Mouse (Mus musculus): ENCODE measurements around the gene Xirp2. TPM values are rescaled to one million over a fixed set of nuclear protein-coding genes. Genes with fewer than 3 reads are reported as not detected.
"Not testable (repeated sequence)": the region's sequence is repeated elsewhere in the genome, so short reads cannot be mapped to it uniquely, and the experiment has no call there.

Xirp2 gene
- total RNA-seq (2022): under 1 TPM in 1 of 4 experiments, not detected in 3; 0.14 TPM

- DNase-seq (ENCODE audit: low spot score in 2 of 2): no peak
These were observed at the start of gene Xirp2 for GRCm38 (mm10) chr2:67445780-67446179. TSS of gene Xirp2 (plus strand) at chr2:67446002.

GRCm38 (mm10) chr2:67413425-67413824 lies 32.4 kb upstream of the Xirp2 start, which contains the start of gene Gm21830:
TSS of gene Gm21830 (plus strand) at chr2:67413725.
- not testable (repeated sequence) for DNase-seq (ENCODE audit: low spot score in 2 of 2)

- no peak for DNase-seq (ENCODE audit: low spot score in 2 of 2)
These were observed 24.9 kb upstream of the Xirp2 start for GRCm38 (mm10) chr2:67420853-67421252.

GRCm38 (mm10) chr2:67422799-67423198 lies 23.0 kb upstream of the Xirp2 start:
- no peak for DNase-seq (ENCODE audit: low spot score in 2 of 2)

- DNase-seq (ENCODE audit: low spot score in 2 of 2): no peak
These were observed 12.7 kb upstream of the Xirp2 start, which contains the start of gene Gm26727 for GRCm38 (mm10) chr2:67433081-67433480. TSS of gene Gm26727 (minus strand) at chr2:67433181.

GRCm38 (mm10) chr2:67438309-67438708 lies 7.5 kb upstream of the Xirp2 start:
- DNase-seq (ENCODE audit: low spot score in 2 of 2): no peak

- no peak for DNase-seq (ENCODE audit: low spot score in 2 of 2)
These were observed 970 bp downstream of the Xirp2 start for GRCm38 (mm10) chr2:67446772-67447171.

- DNase-seq (ENCODE audit: low spot score in 2 of 2): peak; percentile 11 to 16
These were observed 1.4 kb downstream of the Xirp2 start for GRCm38 (mm10) chr2:67447206-67447605.

- DNase-seq (ENCODE audit: low spot score in 2 of 2): no peak
These were observed 15.1 kb downstream of the Xirp2 start for GRCm38 (mm10) chr2:67460857-67461256.

GRCm38 (mm10) chr2:67467036-67467435 lies 21.2 kb downstream of the Xirp2 start:
- DNase-seq (ENCODE audit: low spot score in 2 of 2): no peak

- DNase-seq (ENCODE audit: low spot score in 2 of 2): not testable (repeated sequence)
These were observed 24.2 kb downstream of the Xirp2 start for GRCm38 (mm10) chr2:67470030-67470429.

GRCm38 (mm10) chr2:67477753-67478152 lies 32.0 kb downstream of the Xirp2 start:
- DNase-seq (ENCODE audit: low spot score in 2 of 2): peak in 1 of 2 experiments; percentile 40

GRCm38 (mm10) chr2:67481051-67481450 lies 35.2 kb downstream of the Xirp2 start:
- no peak for DNase-seq (ENCODE audit: low spot score in 2 of 2)

- no peak for DNase-seq (ENCODE audit: low spot score in 2 of 2)
These were observed 40.9 kb downstream of the Xirp2 start for GRCm38 (mm10) chr2:67486721-67487120.

- DNase-seq (ENCODE audit: low spot score in 2 of 2): peak; percentile 47 to 57
These were observed 41.4 kb downstream of the Xirp2 start for GRCm38 (mm10) chr2:67487162-67487561.

GRCm38 (mm10) chr2:67488465-67489127 lies 42.8 kb downstream of the Xirp2 start:
- DNase-seq (ENCODE audit: low spot score in 2 of 2): no peak

GRCm38 (mm10) chr2:67489128-67489492 lies 43.3 kb downstream of the Xirp2 start:
- DNase-seq (ENCODE audit: low spot score in 2 of 2): no peak

GRCm38 (mm10) chr2:67505457-67505856 lies 59.7 kb downstream of the Xirp2 start:
- no peak for DNase-seq (ENCODE audit: low spot score in 2 of 2)

GRCm38 (mm10) chr2:67516405-67516804 lies 70.6 kb downstream of the Xirp2 start:
- DNase-seq (ENCODE audit: low spot score in 2 of 2): no peak

- no peak for DNase-seq (ENCODE audit: low spot score in 2 of 2)
These were observed 89.5 kb downstream of the Xirp2 start for GRCm38 (mm10) chr2:67535347-67535746.

- DNase-seq (ENCODE audit: low spot score in 2 of 2): no peak
These were observed 93.6 kb downstream of the Xirp2 start for GRCm38 (mm10) chr2:67539426-67539825.

- DNase-seq (ENCODE audit: low spot score in 2 of 2): no peak
These were observed 96.3 kb downstream of the Xirp2 start for GRCm38 (mm10) chr2:67541957-67542696.

GRCm38 (mm10) chr2:67544426-67544825 lies 98.6 kb downstream of the Xirp2 start:
- DNase-seq (ENCODE audit: low spot score in 2 of 2): no peak

Measured in layer of hippocampus, adult 8-10 months (tissue).